Mouse (Mus musculus) testis, adult 2 months (tissue): Measurements from ENCODE around the gene Gm42674. TPM values are rescaled to one million over a fixed set of nuclear protein-coding genes. Genes with fewer than 3 reads are reported as not detected.

ENCODE experiments used
- H3K27ac ChIP-seq: fragments of 200-500 bp; 2 replicates; pipeline ENCODE4 v1.5.1; 2012; ENCODE audit warnings: low read depth, low read length; ENCODE audit not compliant: control insufficient read depth, insufficient read depth
- H3K27me3 ChIP-seq: fragments of 200-500 bp; 2 replicates; pipeline ENCODE4 v1.6.1; 2012; ENCODE audit warnings: mild to moderate bottlenecking, low read length, moderate library complexity; ENCODE audit not compliant: control insufficient read depth, insufficient read depth
- H3K36me3 ChIP-seq: fragments of 200-500 bp; 2 replicates; pipeline ENCODE4 v1.6.1; 2012; ENCODE audit warnings: mild to moderate bottlenecking, low read length; ENCODE audit not compliant: control insufficient read depth, insufficient read depth
- H3K4me1 ChIP-seq: fragments of 200-500 bp; 2 replicates; pipeline ENCODE4 v1.6.1; 2012; ENCODE audit warnings: low read length; ENCODE audit not compliant: control insufficient read depth, insufficient read depth
- H3K4me3 ChIP-seq: fragments of 200-500 bp; 2 replicates; pipeline ENCODE4 v1.5.1; 2012; ENCODE audit warnings: low read depth, mild to moderate bottlenecking, low read length, moderate library complexity, mixed read lengths; ENCODE audit not compliant: control insufficient read depth
- CTCF ChIP-seq: fragments of 200-500 bp; IDR thresholded peaks from 2 replicates; pipeline ENCODE4 v1.5.1; 2012; ENCODE audit warnings: low read depth, mild to moderate bottlenecking, inconsistent platforms, low read length, moderate library complexity; ENCODE audit not compliant: control insufficient read depth, insufficient read depth, insufficient replicate concordance
- POLR2A ChIP-seq: fragments of 200-500 bp; IDR thresholded peaks from 2 replicates; pipeline ENCODE4 v1.6.1; 2012; ENCODE audit warnings: low read depth, mild to moderate bottlenecking, inconsistent platforms, low read length, moderate library complexity; ENCODE audit not compliant: control insufficient read depth
- polyA plus RNA-seq: library from polyadenylated mRNA; depleted of rRNA; stranded (reverse); fragments of >200 nt; gene quantifications from 2 replicates; pipeline ENCODE4 v1.2.3, GENCODE M21; 2012

The Gm42674 gene
- polyA plus RNA-seq, 1 experiment = not detected

GRCm38 (mm10) chr3:90597736-90598135 lies 4.0 kb upstream of the Gm42674 start:
- Histone ChIP-seq H3K4me3 (no peak overlapping the region), H3K27me3 (no peaks in the 10 kb centered on the region), H3K4me1 (no peaks in the 10 kb centered on the region), H3K36me3 (no peaks in the 10 kb centered on the region), H3K27ac (no peak overlapping the region)
- no peak for TF ChIP-seq CTCF
- no peak for TF ChIP-seq POLR2A

DNA sequence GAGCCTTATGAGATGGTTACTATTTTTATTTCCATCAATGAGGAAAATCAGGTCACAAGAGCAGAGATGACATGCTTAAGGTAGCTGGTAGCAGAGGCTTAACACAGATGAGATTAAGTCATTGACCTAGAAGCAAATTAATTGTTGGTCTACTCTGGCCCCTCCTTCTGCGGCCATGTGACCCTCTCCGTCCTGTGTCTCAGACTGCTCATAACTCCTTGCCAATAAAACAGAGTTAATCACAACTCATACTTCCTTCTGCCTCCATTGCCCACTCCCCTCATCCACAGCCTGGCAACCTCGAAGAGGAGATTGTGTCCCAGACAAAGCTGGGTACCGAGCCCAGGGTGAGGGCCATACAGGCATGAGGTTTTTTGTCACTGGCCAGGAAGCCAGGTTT lies 3.5 kb upstream of the Gm42674 start:
- no peak overlapping the region for H3K27ac ChIP-seq
- H3K27me3 ChIP-seq = no peaks in the 10 kb centered on the region
- H3K4me1 ChIP-seq = no peaks in the 10 kb centered on the region
- no peak overlapping the region for H3K4me3 ChIP-seq
- TF ChIP-seq POLR2A (no peak), CTCF (no peak)
- H3K36me3 ChIP-seq = no peaks in the 10 kb centered on the region

DNA sequence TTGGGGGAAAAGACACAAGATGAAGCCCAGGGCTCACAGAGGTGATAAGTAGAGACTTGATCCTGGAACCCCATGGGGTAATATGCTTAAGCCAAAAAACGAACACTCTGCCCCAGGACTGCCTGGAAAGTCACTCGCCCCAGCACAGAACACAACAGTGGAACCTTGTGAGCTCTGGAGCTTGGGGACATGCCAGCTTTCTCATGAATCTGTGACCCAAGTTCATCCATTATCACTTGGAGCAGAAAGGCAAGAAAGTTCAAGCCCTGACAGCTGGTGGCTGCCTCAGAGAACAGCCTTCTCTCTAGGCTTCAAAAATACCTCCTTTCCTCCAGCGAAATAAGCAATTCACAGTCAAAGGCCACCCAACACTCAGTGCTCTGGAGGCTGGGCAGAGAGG lies 2.3 kb upstream of the Gm42674 start:
- H3K4me1 ChIP-seq = no peaks in the 10 kb centered on the region
- no peak overlapping the region for H3K4me3 ChIP-seq
- no peak for TF ChIP-seq POLR2A
- no peak for TF ChIP-seq CTCF
- no peak overlapping the region for H3K27ac ChIP-seq
- H3K27me3 ChIP-seq = no peaks in the 10 kb centered on the region
- no peaks in the 10 kb centered on the region for H3K36me3 ChIP-seq

- Histone ChIP-seq H3K4me1 (no peaks in the 10 kb centered on the region; the same call in 1 of the 2 replicates), H3K27ac (no peak overlapping the region), H3K4me3 (no peak overlapping the region), H3K36me3 (no peaks in the 10 kb centered on the region), H3K27me3 (no peaks in the 10 kb centered on the region)
- no peak for TF ChIP-seq POLR2A
Measured at GRCm38 (mm10) chr3:90600036-90600435, 1.7 kb upstream of the Gm42674 start.

DNA sequence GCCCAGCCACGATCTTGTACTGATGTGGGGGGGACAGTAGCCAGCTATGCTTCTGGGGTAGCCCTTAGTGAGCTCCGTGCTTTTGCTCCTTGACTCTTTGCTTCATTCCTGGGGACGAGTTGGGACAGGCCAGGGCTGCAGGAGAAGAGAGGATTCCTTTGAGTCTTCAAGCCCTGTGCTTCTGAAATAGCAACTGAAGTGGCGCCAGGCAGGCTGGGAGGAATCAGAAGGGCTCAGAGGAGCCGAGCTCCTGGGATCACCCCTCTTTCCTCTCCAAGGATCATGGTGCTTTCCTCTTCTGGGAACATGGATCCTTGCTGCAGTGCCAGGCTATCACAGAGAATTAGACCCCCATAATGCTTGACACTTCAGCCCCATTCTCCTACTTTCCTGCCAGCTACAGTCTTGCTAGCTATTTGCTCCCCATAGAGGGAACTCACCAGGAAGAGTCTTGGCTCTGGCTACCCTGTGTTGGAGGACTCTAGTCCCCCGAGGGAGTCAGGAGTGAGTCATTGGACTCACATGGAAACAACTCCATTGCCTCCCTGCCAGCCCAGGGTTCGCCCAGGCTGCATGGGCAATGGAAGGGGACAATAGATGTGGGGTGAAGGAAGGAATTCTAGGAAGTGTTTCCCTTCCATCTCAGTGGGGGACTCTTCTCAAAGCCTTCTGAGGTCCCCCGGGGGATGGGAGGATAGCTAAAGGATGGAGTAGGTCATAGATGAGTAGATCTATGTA lies 1.1 kb upstream of the Gm42674 start:
- Histone ChIP-seq H3K27ac (no peak overlapping the region), H3K27me3 (no peaks in the 10 kb centered on the region), H3K36me3 (no peaks in the 10 kb centered on the region), H3K4me1 (no peaks in the 10 kb centered on the region; the same call in 1 of the 2 replicates), H3K4me3 (no peak overlapping the region)
- TF ChIP-seq CTCF = no peak
- TF ChIP-seq POLR2A = no peak

DNA sequence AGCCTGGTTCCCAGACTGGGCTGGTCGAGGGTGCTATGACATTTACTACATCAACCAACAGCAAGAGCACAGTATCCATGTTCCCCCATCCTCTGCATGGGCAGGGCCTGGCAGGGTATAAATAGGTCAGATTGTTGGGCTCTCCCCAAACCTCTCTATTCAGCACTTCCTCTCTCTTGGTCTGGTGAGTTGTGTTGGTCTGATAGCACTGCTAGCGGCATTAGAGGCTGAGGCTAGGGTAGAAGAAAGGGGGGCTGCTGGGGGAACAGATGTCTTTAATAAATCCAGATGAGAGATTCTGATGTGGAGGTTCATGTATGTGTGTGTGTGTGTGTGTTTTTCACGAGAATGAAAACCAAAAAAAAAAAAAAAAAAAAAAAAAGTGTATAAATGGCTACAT lies 1.9 kb downstream of the Gm42674 start, which contains the start of gene S100a4:
S100a4 (plus strand) TSS at position 149 of the 400 bp plus-strand sequence.
- Histone ChIP-seq H3K4me3 (no peak within 1 kb of the TSS), H3K4me1 (no peaks in the 10 kb centered on the region; the same call in 1 of the 2 replicates), H3K36me3 (no peaks in the 10 kb centered on the region), H3K27ac (no peak within 1 kb of the TSS), H3K27me3 (no peaks in the 10 kb centered on the region)
- no peak for TF ChIP-seq CTCF
- TF ChIP-seq POLR2A = no peak

GRCm38 (mm10) chr3:90604416-90604815 lies 2.7 kb downstream of the Gm42674 start:
- Histone ChIP-seq H3K36me3 (no peaks in the 10 kb centered on the region), H3K4me3 (no peak overlapping the region), H3K27me3 (no peaks in the 10 kb centered on the region), H3K4me1 (no peaks in the 10 kb centered on the region; the same call in 1 of the 2 replicates), H3K27ac (no peak overlapping the region)
- TF ChIP-seq CTCF = no peak
- TF ChIP-seq POLR2A = no peak

DNA sequence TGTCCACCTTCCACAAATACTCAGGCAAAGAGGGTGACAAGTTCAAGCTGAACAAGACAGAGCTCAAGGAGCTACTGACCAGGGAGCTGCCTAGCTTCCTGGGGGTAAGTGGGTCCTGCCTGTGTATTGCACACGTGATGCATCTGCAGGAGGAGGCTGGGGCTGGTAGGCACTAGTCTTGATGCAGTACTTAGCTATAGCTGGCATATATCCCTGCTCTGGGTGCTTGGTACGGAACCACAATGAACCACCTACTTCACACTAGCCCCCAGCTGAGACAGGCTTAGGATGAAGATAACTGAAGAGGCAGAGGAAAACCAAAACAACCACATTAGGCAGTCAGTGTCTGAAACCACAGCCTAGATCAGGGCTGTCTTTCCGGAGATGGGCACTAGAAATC lies 3.3 kb downstream of the Gm42674 start:
- Histone ChIP-seq H3K4me1 (no peaks in the 10 kb centered on the region; the same call in 1 of the 2 replicates), H3K4me3 (no peak overlapping the region), H3K36me3 (no peaks in the 10 kb centered on the region), H3K27me3 (no peaks in the 10 kb centered on the region), H3K27ac (no peak overlapping the region)
- TF ChIP-seq CTCF (no peak), POLR2A (no peak)
